Mouse (Mus musculus) heart, postnatal 0 days (tissue): Measurements from ENCODE around the gene Nphs1.

Experiments used
- CTCF ChIP-seq: IDR thresholded peaks from 2 replicates; pipeline ENCODE4 v1.5.1; 2016; ENCODE audit warnings: antibody characterized with exemption, control low read depth, low read depth
- EP300 ChIP-seq: IDR thresholded peaks from 2 replicates; pipeline ENCODE4 v1.6.1; 2016; ENCODE audit warnings: antibody characterized with exemption, low read depth

DNA sequence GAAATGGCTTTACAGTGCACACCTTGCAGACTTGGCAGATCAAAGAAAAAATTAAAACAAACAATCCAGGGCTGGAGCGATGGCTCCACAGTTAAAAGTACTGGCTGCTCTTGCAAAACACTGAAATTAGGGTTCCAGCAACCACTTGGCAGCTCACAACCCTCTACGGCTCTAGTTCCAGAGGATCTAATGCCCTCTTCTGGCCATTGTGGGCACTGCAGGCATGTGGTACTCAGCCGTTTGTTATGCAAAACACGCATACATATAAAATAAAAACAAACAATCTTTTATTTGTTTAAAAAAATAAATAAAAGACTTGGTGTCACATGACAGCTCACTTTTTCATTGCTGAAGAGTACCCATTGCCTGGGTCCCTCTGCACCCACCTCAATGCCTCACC, 34.6 kb downstream of the Nphs1 start:
- TF ChIP-seq EP300 = no peak
- TF ChIP-seq CTCF = peak; percentile 73
